Mouse (Mus musculus) yolk sac, embryonic 10.5 days (tissue): Measurements from ENCODE around the gene Large1.
"Not testable (repeated sequence)": the region's sequence is repeated elsewhere in the genome, so short reads cannot be mapped to it uniquely, and the experiment has no call there.

ENCODE experiments used
- DNase-seq: peaks from one replicate; pipeline ENCODE4 v3.0.0-alpha.2; 2017; ENCODE audit warnings: low spot score

Gene Large1

GRCm38 (mm10) chr8:73353108-73353793, at the start of gene Large1:
Large1 (minus strand) TSS chr8:73353540.
- DNase-seq, result peak; percentile 95

- DNase-seq, result no peak
These were observed 47.0 kb upstream of the Large1 start for GRCm38 (mm10) chr8:73400343-73400742.

GRCm38 (mm10) chr8:73373001-73373400, 19.7 kb upstream of the Large1 start:
- not testable (repeated sequence) for DNase-seq

- DNase-seq, result peak; percentile 22
These were observed 2.6 kb upstream of the Large1 start for GRCm38 (mm10) chr8:73355979-73356378.

GRCm38 (mm10) chr8:73354201-73354881, 1.0 kb upstream of the Large1 start:
- DNase-seq, result peak; percentile 73

- no peak for DNase-seq
These were observed 447 bp upstream of the Large1 start for GRCm38 (mm10) chr8:73353794-73354179.

- peak; percentile 57 for DNase-seq
These were observed 836 bp downstream of the Large1 start for GRCm38 (mm10) chr8:73352301-73353107.

GRCm38 (mm10) chr8:73350366-73350765, 3.0 kb downstream of the Large1 start:
- DNase-seq, result no peak

- DNase-seq, result no peak
These were observed 10.5 kb downstream of the Large1 start for GRCm38 (mm10) chr8:73342761-73343395.

GRCm38 (mm10) chr8:73336845-73337244, 16.5 kb downstream of the Large1 start:
- DNase-seq, result no peak

- no peak for DNase-seq
These were observed 24.2 kb downstream of the Large1 start for GRCm38 (mm10) chr8:73329131-73329530.

GRCm38 (mm10) chr8:73328056-73328455, 25.3 kb downstream of the Large1 start:
- no peak for DNase-seq

GRCm38 (mm10) chr8:73324667-73325066, 28.7 kb downstream of the Large1 start:
- DNase-seq, result no peak

- DNase-seq, result no peak
These were observed 29.7 kb downstream of the Large1 start for GRCm38 (mm10) chr8:73323591-73323990.

GRCm38 (mm10) chr8:73319500-73319899, 33.8 kb downstream of the Large1 start:
- DNase-seq, result not testable (repeated sequence)

- no peak for DNase-seq
These were observed 39.4 kb downstream of the Large1 start for GRCm38 (mm10) chr8:73313911-73314310.

- peak; percentile 8 for DNase-seq
These were observed 40.4 kb downstream of the Large1 start for GRCm38 (mm10) chr8:73312714-73313607.

GRCm38 (mm10) chr8:73310471-73310870, 42.9 kb downstream of the Large1 start:
- DNase-seq, result no peak

GRCm38 (mm10) chr8:73310036-73310435, 43.3 kb downstream of the Large1 start:
- DNase-seq, result no peak

- no peak for DNase-seq
These were observed 49.4 kb downstream of the Large1 start for GRCm38 (mm10) chr8:73303907-73304306.

- no peak for DNase-seq
These were observed 50.4 kb downstream of the Large1 start for GRCm38 (mm10) chr8:73302947-73303346.
